Mouse (Mus musculus) natural killer cell, adult 2 months (primary cell): ENCODE results near the gene Gipc3.

ENCODE experiments used
- DNase-seq, 2 experiments: peaks; one replicate each; pipeline ENCODE4 v3.0.0; 2022; ENCODE audit warnings: low spot score in 2 of 2

The Gipc3 gene

DNA sequence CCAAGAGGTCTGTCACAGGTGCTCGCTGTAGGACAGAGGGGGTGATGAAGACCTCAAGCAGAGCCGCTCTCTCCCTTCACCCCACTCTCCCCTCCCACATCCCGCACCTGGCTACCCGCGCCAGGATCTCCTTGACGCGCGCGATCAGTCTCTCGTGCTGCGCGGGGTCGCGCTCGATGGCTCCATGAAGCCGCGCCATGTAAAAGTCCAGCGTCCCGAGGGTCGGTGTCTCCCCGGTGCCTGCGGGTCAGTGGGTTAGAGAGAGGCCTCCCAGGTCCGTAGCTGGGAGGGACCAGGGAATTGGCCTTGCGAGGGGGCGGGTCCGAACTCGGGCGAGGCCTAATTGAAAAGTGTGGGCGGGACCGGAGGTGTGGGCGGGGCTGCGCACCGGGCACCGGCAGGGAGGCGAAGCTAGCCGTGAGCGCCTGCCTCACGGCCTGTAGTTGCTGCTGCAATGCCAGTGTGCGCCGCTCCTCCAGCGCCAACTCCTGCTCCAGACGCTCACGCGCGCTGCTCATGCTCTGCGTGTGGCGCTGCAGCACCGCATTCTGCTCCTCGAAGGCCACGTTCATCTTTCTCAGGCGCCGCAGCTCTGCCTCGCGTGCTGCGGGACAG is 3.5 kb upstream of the Gipc3 start:
- peak; percentile 44 to 59 for DNase-seq

DNA sequence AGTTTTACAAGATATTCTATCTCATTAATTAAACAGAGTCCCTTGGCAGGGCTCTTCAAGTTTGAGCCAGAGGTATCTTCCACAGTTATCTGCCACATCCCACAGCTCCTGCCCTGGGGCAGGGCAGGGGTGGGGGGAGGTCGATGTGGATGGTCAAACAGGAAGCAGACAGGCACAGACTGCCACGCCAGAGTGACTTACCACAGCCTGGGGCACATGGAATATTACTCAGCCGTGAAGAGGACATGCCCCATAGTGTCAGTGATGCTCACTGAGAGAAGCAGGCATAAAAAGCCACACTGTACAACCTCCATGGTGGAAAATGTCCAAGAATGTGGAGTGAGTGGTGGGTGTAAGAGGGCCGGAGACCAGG is 2.1 kb upstream of the Gipc3 start:
- no peak for DNase-seq

DNA sequence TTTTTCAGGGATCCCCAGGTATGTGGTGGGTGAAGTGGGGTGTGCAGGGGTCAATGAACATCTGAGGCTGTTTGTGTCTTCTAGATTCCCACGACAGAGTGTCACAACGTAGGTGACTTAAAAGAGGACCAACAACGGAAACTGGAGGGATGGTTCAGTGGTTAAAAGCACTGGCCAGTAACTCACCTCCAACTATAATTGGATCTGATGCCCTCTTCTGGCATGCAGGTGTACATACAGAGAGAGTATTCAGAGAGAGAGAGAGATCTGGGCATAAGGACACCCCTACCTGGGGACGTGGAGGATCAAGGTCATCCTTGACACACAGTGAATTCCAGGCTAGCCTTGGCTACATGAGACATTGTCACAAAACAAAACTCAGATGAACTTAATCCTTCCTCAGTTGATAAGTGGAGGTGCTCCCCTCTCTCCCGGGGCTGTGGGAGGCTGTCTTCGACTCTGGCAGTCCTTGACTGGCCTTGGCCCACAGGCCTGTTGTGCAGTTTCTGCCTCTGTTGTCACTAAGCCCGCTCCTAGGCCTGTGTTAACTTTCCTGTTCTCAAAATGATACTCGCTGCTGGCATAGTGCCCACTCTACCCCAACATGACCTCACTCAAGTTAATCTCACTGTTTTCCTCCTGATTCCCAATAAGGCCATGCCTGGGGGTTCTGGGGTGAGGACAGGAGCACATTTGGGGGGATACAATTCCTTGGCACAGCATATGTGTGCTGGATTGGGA is 1.5 kb upstream of the Gipc3 start:
- peak; percentile 21 to 47 for DNase-seq

- DNase-seq, result peak in 1 of 2 experiments; percentile 71
Measured at GRCm38 (mm10) chr10:81341333-81341949, 1.6 kb downstream of the Gipc3 start.

DNA sequence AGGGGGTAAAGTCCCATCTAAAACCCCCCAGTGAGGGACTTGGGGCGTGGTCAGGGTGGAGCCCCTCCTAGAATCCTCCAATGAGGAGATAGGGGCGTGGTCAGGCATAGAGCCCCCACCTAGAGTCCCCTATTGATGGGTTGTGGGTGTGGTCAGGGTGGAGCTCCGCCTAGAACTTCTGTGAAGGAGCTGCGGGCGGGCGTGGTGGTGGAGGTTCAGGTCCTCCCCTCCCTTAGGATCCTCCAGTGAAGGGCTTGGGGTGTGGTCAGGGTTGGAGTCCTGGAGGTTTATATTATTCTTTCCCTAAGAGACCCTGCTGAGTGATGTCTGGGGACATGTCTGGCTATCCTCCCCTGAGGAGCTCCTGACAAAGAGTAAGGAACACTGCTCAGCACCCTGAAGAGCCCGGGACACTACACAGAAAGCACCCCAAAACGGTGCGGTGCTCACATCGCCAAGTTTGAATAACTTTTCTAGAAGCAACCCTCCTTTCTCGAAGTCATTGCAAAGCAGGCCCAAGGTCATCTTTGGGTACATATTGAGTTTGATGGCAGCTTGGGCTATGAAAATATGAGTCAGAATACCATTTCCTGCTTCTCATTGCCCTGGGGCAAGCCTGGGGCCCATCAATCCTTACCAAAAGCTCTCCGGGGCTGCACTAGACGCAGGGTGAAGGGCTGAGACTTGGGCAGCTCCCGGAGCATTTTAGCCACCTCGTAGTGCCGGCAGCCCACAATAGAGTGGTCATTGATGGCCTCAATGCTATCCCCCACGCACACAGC is 2.3 kb downstream of the Gipc3 start:
- no peak for DNase-seq

- DNase-seq, result no peak
Measured at GRCm38 (mm10) chr10:81336558-81336957, 6.5 kb downstream of the Gipc3 start.

DNA sequence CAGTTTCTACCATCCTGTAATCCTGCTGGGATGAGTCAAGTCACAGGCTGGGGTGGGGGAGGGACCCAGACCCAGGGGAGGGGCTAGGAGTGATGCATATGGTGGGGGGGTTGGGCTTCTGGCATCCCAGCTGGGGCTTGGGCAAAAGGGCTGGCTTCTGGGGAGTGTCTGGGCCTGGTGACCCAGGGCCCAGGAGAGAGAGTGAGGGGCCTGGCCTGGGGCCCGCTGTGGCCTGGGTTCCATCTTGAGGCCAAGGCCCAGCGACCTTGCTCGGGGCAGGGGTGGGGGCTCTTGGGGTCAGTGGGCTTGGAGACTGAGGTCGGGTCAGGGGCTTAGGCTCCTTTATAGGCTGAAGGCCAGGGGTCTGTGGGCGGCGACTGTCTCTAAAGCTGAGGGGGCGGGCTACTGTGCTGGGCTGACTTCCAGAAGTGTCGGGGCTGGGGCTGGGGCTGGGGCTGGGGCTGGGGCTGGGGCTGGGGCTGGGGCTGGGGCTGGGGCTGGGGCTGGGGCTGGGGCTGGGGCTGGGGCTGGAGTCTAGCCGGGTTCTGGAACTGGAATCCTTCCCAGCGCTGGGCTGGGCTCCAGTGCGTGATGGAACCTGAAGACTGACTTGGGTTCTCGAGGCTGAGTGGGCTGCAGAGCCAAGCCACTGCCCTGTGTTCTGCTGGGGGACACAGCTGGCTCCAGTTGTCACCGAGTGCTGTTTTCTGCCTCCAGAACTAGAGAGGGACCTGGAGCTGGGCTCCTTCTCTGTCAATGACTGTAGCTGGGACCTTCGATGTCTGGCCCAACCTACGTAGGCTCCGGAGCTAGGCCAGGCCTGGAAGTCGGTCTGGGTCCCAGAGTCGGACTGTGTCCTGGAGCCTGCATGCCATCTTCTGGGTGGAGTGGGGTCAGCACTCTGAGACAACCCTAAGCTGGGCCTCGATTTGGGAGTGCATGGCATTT is 7.4 kb downstream of the Gipc3 start:
- DNase-seq, result no peak

- no peak for DNase-seq
Measured at GRCm38 (mm10) chr10:81334324-81334723, 8.7 kb downstream of the Gipc3 start.

DNA sequence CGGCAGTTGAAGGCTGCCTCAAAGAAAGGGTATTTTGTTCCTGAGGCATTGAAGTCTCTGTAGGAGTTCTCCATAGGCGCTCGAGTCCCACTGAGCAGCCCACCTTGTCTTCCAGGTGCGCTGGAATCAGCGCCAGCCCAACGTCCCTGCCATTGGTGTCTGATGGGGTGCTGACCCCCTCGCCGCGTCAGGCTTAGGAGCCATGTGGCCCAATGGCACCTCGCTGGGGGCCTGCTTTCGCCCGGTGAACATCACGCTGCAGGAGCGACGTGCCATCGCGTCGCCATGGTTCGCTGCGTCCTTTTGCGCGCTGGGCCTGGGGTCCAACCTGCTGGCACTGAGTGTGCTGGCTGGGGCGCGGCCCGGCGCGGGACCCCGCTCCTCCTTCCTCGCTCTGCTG is 10.8 kb downstream of the Gipc3 start:
- no peak for DNase-seq

GRCm38 (mm10) chr10:81330007-81330406 is 13.1 kb downstream of the Gipc3 start:
- DNase-seq, result no peak

DNA sequence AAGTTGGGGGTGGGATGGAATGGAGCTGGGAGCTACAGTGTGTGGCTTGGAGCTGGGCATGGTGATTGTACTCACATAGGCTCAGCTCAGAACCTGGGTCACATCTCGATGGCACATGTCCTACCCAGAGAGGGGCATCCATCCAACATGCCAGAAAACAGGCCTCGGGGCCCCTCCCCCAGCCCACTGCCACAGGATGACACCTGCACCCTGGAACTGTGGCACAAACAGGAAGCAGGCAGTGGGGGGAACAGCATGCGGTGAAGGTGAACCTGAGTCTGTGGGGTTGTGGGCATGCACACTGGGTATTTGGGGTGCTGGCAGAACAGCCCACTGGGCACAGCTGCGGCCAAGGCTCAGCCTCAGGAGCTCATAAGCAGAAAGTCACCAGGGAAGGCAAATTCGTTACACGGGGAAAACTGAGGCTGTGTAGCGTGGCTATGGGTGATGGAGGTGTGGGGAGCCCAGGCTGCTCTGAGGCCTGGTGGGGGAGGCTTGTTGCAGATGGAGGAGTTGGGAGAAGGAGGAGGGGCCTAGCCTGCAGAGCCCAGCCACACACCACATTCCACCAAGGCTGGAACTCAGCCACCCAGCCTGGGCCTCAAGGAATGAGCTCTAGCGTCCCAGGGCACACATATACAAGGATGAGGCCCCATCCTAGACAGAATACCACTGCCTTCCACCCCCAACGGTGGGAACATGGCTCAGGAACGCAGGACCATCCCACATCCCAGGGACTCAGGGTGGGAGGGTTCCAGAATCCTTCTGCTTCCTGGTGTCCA is 13.7 kb downstream of the Gipc3 start:
- peak; percentile 41 to 62 for DNase-seq

DNA sequence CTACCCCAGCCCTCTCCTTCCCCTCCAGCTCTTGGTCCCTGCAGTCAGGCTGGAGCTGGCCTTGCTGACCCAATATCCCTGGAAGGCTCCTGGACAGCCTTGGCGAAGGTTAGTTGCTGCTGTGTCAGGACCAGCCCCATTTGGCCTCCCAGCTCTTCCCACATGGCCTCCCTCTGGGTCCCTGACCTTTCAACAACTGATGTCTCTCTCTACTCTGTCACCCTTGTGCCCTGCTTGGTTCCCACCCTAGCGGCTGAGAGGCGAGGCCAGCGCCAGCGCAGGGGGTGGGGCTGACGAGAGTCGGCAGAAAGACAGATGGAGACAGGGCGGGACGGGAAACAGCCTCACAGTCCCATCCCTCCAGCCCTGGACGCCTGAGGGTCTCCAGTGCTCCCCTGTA is 14.7 kb downstream of the Gipc3 start, which contains the start of gene Tbxa2r:
Tbxa2r (plus strand) TSS at position 346 of the 400 bp plus-strand sequence.
- DNase-seq, result peak in 1 of 2 experiments; percentile 44

DNA sequence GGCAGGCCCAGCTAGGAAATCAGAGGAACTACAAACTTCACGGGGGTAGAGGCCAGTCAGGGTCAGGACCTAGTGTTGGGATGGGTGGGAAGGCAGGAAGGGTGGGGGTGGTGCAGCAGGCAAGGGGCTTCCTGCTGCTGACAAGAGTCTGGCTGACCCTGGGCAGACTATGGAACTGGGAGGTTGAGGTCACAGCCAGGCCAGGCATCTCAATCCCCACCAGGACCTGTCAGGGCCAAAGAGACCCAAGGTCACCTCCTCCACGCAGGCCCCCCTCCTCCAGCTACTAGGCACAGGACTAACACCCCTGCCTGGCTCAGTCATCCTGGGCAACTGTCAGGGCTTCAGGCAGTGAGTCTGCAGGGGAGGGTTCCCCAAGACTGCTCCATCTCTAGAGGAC is 15.1 kb downstream of the Gipc3 start:
- no peak for DNase-seq

GRCm38 (mm10) chr10:81326858-81327257 is 16.2 kb downstream of the Gipc3 start:
- DNase-seq, result no peak

- no peak for DNase-seq
Measured at GRCm38 (mm10) chr10:81325781-81326180, 17.3 kb downstream of the Gipc3 start.

GRCm38 (mm10) chr10:81325176-81325575 is 17.9 kb downstream of the Gipc3 start:
- DNase-seq, result no peak

GRCm38 (mm10) chr10:81323791-81324530 is 19.1 kb downstream of the Gipc3 start:
- DNase-seq, result no peak

GRCm38 (mm10) chr10:81323141-81323775 is 19.8 kb downstream of the Gipc3 start:
- DNase-seq, result no peak

- DNase-seq, result no peak
Measured at GRCm38 (mm10) chr10:81322444-81322843, 20.6 kb downstream of the Gipc3 start.
